Mouse (Mus musculus) c-Kit-positive CD71-positive TER-119-negative erythroid progenitor cells, embryonic 14.5 days (primary cell): Measurements from ENCODE around the gene Btbd6.

Experiments
- DNase-seq: peaks from one replicate; pipeline ENCODE4 v3.0.0-alpha.2; 2013; ENCODE audit warnings: low read depth

The Btbd6 gene

DNA sequence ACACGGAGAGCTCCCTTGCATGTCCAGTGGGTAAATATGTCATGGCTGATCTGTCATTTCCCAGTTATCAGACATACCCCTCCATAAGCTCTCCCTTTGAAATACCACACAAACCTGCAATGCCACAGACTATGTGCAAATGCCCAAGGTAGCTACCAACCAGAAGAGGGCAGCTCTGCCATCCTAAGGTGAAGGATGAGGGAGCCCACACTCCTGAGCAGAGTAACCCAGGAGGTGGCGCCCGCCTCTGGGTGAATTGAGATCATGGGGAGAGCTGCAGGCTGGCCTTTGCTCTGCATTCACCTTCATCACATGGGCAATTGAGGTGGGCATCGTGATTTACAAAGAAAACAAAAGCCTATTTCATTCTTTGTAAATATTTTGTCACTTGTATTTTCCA lies 28.7 kb downstream of the Btbd6 start:
- DNase-seq: no peak

DNA sequence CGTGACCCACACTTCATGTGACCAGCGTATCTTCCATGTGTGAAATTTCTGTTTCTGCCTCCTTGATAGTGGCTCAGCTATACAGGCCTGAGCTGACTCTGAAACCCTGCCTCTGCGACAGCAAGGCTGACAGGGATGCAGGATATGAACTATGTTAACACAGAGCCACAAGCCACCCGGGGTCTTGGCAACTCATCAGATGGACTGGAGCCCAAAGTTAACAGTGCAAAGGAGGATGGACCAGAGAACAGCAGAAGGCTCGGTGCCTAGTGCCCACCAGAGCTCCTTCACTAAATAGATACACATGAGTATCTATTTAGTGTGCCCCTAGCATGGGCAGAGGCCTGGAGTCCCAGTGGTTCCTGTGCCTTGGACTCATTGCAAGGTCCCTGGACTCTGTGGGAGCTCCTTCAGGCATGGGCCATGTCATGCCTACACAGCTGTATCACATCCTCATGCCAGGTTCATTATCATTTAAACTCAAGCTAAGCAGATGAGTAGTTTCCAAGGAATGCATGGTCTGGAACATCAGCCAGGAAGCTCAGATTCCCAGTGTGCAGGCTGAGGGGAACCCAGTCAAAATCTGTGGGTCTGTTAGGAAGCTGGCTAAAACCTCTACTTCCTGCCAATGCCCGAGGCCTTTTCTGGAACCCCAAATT lies 35.5 kb downstream of the Btbd6 start:
- no peak for DNase-seq

DNA sequence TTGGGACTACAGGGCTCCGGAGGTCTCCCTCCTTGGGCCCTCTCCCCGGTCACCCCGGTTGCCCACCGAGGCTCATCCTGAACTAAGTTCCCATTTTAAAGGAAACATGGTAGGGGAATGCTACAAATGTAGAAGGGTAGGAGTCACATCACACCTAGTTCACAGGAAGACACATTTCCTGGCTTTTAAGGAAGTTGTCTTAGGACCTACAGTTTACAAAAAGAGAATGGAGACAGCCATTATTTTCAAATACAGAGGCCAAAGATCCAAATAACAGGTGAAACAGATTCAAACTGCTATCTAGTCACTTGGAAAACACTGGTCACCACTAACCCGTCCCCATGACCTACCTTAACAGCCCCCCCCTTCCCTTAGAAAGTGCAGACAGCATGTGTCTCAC lies 36.2 kb downstream of the Btbd6 start:
- no peak for DNase-seq

DNA sequence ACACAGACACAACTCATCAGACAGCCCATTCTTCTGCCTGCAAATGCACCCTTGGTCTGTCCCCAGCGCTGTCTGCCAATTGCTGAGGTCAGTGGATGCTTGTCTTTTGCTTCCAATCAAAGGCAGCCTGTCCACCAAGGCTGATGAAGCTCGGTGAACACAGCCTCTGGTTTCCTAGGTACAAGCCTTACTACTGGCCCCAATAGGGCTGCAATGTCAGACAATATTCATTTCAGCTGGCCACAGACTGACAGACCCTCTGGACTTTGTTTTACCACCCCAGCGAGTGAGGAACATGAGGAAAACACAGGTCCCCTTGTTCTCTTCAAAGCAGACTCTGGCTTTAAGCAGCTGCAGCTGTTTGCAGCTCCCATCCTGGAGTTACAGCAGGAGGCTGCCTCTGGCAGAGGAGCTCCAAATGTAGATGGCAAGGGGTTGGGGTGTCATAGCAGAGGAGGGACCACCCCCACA lies 36.8 kb downstream of the Btbd6 start:
- DNase-seq: no peak

DNA sequence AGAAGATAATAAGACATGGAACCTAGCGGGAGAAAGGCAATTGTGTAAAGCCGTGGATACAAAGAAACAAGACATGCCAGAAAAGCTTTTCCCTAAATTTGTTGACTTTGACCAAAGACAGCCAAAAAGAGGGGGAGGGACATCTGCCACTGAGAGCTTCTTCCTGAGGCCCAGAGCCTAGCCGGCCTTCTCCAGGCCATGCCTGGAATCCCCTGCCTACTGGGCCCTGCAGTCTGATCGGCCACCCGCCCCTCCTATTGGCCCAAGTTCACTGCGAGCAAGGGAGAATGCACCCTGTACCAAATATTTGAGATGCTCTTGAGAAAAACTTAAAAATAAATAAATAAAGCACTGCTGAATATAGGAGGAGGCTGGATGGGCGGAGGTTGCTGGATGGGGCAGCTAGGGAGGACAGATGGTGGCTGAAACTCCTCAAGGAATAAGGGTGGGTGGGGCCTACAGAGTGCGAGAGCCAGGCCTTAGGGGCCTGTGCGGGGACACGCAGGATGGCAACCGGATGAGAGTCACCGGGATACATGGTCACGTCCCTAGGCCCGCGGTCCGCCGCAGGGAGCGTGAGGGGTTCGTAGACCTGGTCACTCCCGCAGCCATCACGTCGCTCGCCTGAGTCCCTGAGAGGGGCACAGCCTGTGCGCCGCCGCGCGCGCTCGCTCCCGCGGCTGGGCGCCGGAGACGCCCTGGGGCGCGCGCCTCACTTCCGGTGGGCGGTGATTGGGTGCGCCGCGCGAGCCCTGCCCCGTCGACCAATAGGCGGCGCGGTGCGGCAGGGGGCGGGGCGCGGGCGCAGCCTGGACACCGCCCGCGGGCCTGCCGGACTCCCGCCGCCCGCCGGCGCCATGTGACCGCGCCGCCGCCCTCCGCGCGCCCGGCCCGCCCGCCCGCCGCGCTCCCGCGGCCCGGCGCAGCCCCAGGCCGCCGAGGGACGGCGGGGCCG lies 37.6 kb downstream of the Btbd6 start, which contains the start of gene Pacs2:
Gene Pacs2 (plus strand): TSS at position 905 of the 955 bp plus-strand sequence.
- peak; percentile 82 for DNase-seq

DNA sequence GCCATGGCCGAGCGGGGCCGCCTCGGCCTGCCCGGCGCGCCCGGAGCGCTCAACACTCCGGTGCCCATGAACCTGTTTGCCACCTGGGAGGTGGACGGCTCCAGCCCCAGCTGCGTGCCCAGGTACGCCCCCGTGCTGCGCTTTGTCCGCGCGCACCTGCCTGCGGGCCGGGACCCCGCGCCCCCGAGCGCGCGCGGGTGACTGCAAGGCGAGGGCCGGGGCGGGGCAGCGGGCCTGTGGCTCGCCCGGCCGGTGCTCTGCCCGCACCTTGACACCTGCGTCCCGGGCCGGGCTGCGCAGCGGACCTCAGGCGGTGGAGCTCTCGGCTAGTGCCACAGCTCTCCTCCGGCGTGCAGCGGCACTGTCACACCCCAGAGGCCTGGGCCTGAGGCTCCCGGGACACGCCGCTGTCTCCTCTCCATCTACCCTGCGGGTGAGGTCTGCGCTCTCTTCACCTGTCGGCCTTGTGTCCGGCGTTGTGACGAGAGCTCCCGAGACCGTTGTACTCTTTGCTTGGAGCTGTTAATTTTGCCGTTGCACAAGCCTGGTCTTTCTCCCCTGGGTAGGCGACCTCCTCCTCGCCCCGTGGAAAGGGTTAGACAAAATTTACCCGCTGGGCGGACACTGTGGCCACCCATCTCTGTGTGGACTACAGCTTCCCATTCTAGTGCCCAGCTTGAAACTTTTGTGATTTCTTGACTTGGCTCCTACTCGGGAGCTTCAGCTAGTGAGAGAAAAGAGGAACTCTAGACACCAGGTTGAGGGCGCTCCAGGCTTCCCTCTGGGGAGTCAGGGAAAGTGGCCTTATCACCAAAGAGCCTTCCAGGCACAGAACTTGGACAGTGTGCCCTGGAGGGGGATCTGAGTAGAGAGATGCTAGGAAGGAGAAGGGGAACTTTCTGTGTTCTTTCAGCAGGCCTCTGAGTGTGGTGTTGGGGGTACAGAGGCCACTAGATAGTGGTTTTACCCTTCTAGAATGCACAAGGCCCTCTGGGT lies 38.6 kb downstream of the Btbd6 start:
- DNase-seq: no peak

DNA sequence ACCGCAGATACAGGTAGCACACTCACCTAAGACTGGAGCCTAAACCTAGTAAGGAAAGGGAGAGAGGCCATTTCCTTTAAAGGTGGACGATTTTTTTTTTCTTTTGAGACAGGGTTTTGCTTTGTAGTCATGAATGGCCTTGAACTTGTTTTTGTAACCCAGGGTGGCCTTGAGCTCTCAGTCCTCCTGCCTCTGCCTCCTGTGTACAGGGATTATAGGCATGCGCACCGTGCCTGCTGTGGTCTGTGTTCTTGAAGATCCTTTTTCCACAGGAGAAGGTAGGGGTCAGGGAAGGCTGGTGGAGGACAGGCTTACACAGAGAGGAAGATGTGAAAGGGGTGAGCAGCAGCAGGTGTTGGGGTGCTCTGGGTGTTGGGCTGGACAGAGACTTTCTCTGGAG lies 39.7 kb downstream of the Btbd6 start:
- no peak for DNase-seq

DNA sequence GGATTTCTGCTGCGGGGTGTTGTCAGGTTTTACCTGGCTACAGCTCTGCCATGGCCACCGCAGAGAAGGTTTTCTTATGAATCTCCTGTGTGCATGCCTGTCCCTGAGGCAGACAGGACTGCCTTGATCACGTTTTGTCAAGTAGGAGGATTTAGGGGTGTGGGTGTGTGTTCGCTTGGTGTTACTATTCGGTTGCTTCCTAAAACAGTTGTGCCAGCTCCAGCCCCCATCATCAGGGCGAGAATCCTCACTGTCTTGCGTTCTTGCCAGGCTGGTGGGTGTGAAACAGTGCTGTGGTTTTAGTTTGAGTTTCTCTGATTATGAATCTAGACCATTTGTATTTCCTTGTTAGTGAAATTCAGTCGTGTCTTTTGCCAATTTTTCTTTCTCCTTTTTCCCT lies 40.7 kb downstream of the Btbd6 start:
- no peak for DNase-seq

DNA sequence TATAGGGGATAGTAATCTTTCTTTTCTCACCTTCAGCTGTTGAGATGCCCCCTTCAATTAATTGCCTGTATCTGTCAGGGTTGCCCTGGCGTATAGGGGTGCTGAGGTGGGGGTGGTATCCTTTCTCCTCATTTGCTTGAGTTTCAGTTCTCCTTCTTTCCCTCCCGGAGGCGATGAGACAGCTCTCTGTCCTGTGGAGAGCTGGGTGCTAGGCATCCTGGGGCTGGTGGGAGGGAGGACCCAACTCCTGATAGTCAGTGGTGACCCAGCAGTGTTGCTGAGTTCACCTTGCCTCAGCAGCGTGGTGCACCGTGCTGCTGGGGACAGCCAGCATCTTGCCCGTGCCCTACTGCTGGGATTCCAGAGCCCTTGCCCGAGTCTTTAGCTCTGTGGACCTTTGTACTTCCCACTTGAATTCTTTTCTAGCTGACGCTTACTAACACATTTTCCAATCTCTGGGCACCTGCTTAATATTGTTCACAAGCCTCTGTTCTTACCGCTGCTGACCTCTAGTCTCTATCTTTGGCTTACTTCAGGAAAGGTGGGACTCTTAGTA lies 41.2 kb downstream of the Btbd6 start:
- no peak for DNase-seq

DNA sequence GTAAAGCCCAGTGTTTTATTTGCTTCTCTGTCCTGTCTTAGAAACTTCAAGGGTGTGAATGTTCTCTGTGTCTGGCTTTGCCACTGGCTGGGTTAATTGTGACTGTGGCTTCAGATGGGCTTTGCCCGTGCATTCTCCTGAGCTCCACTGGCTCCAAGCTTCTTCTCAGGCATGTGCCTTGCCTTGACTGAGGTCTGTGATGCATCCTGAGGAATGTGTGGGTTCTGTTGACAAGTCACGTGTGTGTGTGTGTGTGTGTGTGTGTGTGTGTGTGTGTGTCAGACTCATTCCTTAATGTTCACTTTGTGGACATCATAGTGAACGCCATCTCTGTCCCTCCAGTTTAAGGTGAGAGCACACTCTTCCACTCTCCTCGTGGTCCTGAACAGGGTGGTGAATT lies 42.5 kb downstream of the Btbd6 start:
- DNase-seq: no peak

DNA sequence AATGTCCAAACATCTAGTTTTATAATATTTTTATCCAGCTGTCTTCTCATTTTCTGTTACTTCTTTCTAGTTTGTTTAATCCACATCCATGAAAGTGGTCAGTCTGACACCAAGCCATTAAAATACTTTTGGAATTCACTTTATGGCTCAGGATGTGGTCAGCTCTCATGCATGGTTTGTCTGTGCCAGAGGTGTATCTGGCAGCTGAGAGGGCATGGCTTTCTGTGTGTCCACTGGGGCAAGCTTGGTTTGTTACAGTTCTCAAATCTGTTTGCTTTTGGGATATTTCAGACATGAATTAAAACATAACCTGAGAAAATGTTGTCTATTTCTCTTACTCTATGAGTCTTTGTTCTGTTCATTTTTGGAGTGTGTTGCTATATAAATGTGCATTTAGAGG lies 45.2 kb downstream of the Btbd6 start:
- no peak for DNase-seq

DNA sequence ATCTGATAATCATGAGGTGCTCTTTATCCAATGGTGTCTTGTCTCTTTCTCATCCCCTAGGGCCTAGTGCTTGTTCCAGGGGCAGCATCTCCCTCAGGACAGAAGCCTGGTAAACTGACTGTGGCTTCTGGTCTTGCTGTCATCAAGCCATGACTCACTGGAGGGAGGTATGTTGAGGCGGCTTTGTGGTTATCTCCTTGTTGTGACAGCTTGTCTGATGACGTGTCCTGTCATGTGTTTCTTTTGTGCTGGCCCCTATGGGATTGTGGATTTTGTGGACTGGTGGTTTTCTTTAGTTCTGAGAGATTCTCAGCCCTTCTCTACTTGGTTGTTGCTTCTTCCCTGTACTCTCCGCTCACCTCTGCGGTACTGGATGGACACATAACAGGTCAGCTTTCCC lies 46.8 kb downstream of the Btbd6 start:
- no peak for DNase-seq

DNA sequence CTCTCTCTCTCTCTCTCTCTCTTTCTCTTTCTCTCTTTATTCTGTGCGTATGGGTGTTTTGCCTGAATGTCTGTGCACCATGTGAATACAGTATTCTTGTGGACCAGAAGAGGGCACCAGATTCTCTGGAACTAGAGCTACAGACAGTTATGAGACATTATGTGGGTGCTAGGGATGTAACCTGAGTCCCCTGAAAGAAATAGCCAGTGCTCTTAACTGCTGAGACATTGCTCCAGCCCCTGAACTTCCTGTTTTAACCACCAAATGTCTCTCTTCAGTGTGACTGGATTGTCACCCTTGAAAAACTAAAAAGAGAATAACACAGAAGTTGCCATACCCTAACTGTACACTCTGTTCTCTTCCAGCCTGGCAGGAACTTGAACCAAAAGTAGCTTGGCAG lies 50.3 kb downstream of the Btbd6 start:
- DNase-seq: no peak

DNA sequence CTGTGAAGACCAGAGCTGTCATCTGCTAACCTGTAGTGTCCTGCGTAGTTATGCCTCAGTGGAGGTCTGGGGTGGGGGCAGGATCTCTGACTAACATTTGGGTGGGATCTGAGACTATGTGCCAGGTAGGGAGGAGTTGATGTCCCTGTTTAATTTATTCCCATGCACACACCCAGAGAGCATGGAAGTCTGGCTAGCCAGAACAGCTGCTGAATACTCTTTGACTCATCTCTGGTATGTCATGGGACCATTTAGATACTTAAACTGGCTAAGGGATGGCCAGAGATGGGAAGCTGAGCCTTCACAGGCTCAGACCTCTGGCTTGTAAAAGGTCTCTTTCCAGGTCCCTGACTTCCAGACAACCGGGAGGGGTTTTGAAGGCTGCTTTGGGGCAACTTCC lies 51.2 kb downstream of the Btbd6 start:
- no peak for DNase-seq

DNA sequence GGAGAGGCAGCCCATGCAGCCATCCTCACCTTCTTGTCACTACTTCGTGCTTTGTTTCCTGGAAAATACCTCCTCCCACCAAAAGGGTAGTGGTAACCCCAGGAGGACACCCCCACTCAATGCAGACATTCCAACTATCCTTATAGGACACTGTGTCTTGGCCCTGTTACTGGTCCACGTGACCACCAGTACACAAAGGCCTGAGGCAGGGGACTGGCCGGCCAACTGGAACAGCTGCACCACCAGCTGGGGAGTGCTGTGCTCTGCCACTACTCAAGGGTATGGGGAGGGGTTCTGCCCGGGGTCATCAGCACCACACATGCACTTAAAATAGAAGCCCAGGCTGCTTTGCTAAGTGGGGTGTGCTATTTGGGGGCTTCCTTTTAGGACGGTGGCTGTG lies 51.8 kb downstream of the Btbd6 start:
- no peak for DNase-seq
